Mouse (Mus musculus) megakaryocyte, embryonic 14.5 days (primary cell): ENCODE data around the gene Naa60.

Experiments
- FLI1 ChIP-seq: IDR thresholded peaks from 2 replicates; pipeline ENCODE4 v1.6.1; 2012; ENCODE audit warnings: low read length, inconsistent platforms, mixed read lengths
- GATA1 ChIP-seq: IDR thresholded peaks from 3 replicates; pipeline ENCODE4 v1.6.1; 2012; ENCODE audit warnings: mixed read lengths, low read length, inconsistent platforms, borderline replicate concordance

DNA sequence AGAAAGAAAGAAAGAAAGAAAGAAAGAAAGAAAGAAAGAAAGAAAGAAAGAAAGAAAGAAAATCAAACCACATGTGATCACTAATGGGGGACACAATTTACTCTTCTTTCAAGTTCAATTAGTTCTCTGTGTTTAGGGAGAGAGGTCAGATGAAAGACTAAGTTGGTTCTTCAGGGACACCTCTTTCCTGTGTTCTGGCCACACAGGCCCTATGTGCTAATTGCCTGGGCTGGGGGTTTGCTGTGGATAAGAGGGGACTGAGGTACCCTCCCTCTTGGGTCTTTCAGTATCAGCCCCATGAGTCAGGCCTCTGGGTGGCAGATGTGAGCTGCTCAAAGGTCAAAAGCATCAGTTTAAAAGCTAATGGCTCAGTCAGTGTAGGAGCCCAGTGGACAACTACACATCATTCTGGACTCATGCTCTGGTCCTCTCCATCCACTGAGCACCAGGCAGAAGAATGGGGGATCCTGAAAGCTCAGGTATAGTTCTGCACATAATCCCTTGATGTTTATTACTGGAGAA is 41.5 kb upstream of the Naa60 start, which contains the start of gene Olfr15:
- TF ChIP-seq GATA1 (no peak), FLI1 (no peak)
